Mouse (Mus musculus): ENCODE measurements at regions not wholly inside any gene's neighbourhood (a gene's known extent, or its start where the extent isn't known, plus 50 kb on each side); places are given as distances from the start of the nearest gene placed in this dataset.

DNA sequence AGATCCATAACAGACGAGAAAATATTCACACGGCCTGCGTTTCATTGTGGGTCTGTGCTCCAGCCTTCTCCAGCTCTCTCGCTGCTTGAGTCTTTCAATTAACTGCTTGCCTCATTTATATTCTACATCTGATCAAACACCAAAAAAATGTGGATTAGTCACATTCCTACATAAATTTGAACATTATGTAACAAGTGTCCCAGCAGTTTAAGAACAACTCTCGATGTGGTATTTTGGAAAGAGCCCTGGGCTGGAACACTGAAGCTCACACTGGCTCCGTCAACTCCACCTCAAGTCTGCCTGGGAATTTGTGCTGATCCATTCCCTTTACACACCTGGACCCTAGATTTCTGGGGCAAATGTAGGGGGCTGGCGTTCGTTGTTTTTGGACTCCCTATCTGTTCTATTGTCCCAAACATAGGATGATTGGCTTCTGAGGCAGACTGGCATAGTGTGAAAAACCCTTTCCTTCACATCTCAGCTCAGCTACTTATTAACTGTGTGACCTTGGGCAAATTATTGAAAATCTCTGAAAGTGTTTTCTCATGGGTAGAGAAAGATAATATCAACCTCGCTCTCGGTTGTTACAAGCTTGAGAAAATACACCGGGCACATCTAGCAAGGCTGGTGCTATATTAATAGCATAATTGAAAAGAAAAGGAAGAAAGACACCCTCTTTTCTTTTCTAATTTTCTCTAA, 161.0 kb upstream of the Rfx3 start:
- peaks cover 17% of the 10 kb centered on the region for H3K4me1 ChIP-seq
- H3K27ac ChIP-seq = no peak overlapping the region
- ATAC-seq (ENCODE audit: insufficient number of reproducible peaks, insufficient read depth, low FRiP score, low TSS enrichment, low read depth) = no peak
- no peak overlapping the region for H3K4me3 ChIP-seq
- H3K36me3 ChIP-seq = no peaks in the 10 kb centered on the region
- 47% methylated on average over 11 of the region's 11 CpGs for whole genome bisulfite sequencing
- H3K27me3 ChIP-seq = no peaks in the 10 kb centered on the region
- H3K4me2 ChIP-seq = no peak overlapping the region
- no peak overlapping the region for H3K9ac ChIP-seq
- no peaks in the 10 kb centered on the region for H3K9me3 ChIP-seq

DNA sequence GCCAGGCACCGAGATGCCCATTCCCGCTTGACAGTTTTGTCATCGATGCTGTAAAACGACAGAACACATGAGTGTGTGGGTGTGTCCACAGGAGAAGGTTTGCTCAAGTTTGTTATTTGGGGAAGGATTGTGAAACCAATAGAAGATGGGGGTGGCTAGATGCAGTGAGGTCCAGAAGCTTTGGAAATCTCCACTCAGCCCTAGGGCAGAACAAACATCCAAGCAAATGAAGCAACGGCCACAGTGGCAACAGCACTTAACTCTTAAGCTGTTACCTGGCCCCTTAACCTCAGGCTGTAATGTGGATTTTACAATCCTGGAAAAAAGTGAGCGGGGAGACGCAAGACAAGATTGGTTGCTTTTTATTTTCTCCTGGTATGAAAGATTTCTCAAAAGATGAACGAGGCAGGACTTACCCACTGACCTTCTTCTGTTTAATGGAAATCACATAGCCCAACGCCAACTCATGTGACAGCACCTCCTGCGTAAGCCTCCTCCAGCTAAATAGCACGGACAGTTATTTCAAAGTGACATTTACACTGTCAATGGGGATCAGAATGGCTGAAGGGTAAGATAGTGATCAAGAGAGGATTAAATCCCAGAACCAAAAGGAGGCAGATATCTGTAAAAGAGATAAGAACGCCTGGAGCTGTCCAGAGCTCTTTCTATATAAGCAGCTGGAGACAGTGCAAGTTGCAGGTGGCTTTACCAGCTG, 156.6 kb upstream of the Rfx3 start:
- H3K9ac ChIP-seq = no peak overlapping the region
- H3K9me3 ChIP-seq = no peaks in the 10 kb centered on the region
- H3K4me1 ChIP-seq = peaks cover 12% of the 10 kb centered on the region
- H3K27ac ChIP-seq = no peak overlapping the region
- WGBS = 73% methylated on average over 12 of the region's 12 CpGs
- H3K4me3 ChIP-seq = no peak overlapping the region
- no peak overlapping the region for H3K4me2 ChIP-seq
- H3K36me3 ChIP-seq = no peaks in the 10 kb centered on the region
- ATAC-seq (ENCODE audit: insufficient number of reproducible peaks, insufficient read depth, low FRiP score, low TSS enrichment, low read depth) = no peak
- no peaks in the 10 kb centered on the region for H3K27me3 ChIP-seq

DNA sequence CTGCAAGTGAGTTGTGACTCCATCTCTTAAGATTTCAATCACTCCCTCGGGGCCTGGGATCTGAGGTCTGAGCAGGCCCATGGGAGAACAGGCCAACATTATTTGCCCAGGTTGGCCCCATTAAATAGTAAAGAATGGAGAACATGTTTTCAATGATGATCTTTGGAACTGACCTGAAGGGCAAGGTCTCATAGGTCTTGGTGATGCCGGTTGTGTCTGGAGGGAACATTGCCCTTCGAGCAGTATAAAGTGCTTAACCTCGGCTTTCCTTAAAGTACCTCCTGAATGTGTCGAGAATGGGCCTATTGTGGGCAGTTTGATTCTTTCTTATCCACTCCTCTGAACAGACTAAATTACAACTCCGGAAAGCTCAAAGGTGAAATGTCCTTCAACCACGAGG, 155.7 kb upstream of the Rfx3 start:
- Histone ChIP-seq H3K9me3 (no peaks in the 10 kb centered on the region), H3K36me3 (no peaks in the 10 kb centered on the region), H3K27ac (no peak overlapping the region; the same call in 1 of the 2 replicates), H3K4me1 (peaks cover 2% of the 10 kb centered on the region; the same call in 1 of the 2 replicates), H3K4me3 (no peak overlapping the region), H3K27me3 (no peaks in the 10 kb centered on the region), H3K4me2 (no peak overlapping the region), H3K9ac (no peak overlapping the region)
- WGBS = 80% methylated on average over 7 of the region's 7 CpGs
- no peak for ATAC-seq (ENCODE audit: insufficient number of reproducible peaks, insufficient read depth, low FRiP score, low TSS enrichment, low read depth)

DNA sequence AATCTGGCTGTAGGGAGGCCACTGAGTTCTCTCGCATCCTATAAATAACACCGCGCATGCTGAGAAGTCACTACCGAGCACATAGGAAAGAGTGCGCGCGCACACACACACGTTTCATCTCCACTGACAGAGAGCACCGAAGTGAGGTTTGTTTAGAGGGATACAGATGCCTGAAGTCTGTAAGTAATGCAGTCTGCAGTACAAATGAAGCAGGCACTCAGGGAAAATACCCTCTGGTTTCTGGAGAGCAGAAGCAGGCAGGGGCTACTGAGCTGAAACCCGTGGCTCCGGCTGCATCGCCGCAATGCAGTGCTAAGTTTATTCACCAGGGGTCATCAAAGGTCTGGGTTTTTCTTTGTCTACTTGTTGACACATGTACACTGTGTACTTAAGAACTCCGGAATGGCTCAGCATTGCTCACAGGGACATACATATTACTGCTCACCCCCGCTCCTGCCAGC, 155.0 kb upstream of the Rfx3 start:
- Histone ChIP-seq H3K4me1 (no peaks in the 10 kb centered on the region), H3K27ac (peak overlapping the region; percentile 51; the same call in 1 of the 2 replicates), H3K9ac (no peak overlapping the region), H3K36me3 (no peaks in the 10 kb centered on the region), H3K4me2 (peak overlapping the region; percentile 33), H3K4me3 (no peak overlapping the region), H3K27me3 (no peaks in the 10 kb centered on the region), H3K9me3 (no peaks in the 10 kb centered on the region)
- ATAC-seq (ENCODE audit: insufficient number of reproducible peaks, insufficient read depth, low FRiP score, low TSS enrichment, low read depth) = peak; percentile 67; the same call in 1 of the 2 replicates
- WGBS = 37% methylated on average over 15 of the region's 15 CpGs

- H3K9ac ChIP-seq = no peak overlapping the region
- no peak for ATAC-seq (ENCODE audit: insufficient number of reproducible peaks, insufficient read depth, low FRiP score, low TSS enrichment, low read depth)
- H3K4me3 ChIP-seq = no peak overlapping the region
- no peaks in the 10 kb centered on the region for H3K27me3 ChIP-seq
- H3K9me3 ChIP-seq = no peaks in the 10 kb centered on the region
- H3K4me2 ChIP-seq = no peak overlapping the region
- no peak overlapping the region for H3K27ac ChIP-seq
- WGBS = 78% methylated on average over 6 of the region's 6 CpGs
- H3K4me1 ChIP-seq = no peaks in the 10 kb centered on the region
- H3K36me3 ChIP-seq = no peaks in the 10 kb centered on the region
Measured at GRCm38 (mm10) chr19:28163195-28163594, 152.2 kb upstream of the Rfx3 start.

GRCm38 (mm10) chr19:28160582-28160981, 149.6 kb upstream of the Rfx3 start:
- Histone ChIP-seq H3K4me2 (no peak overlapping the region), H3K36me3 (no peaks in the 10 kb centered on the region), H3K9ac (no peak overlapping the region), H3K9me3 (no peaks in the 10 kb centered on the region), H3K4me1 (no peaks in the 10 kb centered on the region), H3K4me3 (no peak overlapping the region), H3K27me3 (no peaks in the 10 kb centered on the region), H3K27ac (no peak overlapping the region)
- ATAC-seq (ENCODE audit: insufficient number of reproducible peaks, insufficient read depth, low FRiP score, low TSS enrichment, low read depth) = no peak
- WGBS = 71% methylated on average over 4 of the region's 4 CpGs

DNA sequence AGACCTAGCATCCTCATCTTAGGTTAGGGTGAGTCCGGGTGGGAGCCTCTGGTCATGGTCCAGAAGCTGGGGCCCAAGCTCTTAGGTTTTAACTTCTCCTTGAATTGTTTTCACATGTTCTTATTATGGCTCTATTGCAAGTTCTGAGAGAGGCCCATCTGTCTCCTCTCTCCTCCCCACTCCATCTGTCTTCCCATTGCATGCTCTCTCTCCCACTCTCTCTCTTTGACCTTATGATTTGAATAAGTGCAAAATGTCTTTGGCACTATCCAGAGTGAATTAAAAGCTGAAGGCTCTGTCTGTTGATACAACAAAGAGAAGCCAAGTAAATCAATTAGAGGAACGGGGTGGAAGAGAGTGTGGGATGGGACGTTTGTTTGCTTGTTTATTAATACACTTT, 146.2 kb upstream of the Rfx3 start:
- no peaks in the 10 kb centered on the region for H3K27me3 ChIP-seq
- H3K9me3 ChIP-seq = no peaks in the 10 kb centered on the region
- no peak overlapping the region for H3K4me3 ChIP-seq
- 78% methylated on average over 3 of the region's 3 CpGs for WGBS
- ATAC-seq (ENCODE audit: insufficient number of reproducible peaks, insufficient read depth, low FRiP score, low TSS enrichment, low read depth) = no peak
- no peak overlapping the region for H3K27ac ChIP-seq
- no peaks in the 10 kb centered on the region for H3K4me1 ChIP-seq
- no peak overlapping the region for H3K9ac ChIP-seq
- H3K36me3 ChIP-seq = no peaks in the 10 kb centered on the region
- no peak overlapping the region for H3K4me2 ChIP-seq

GRCm38 (mm10) chr19:28137581-28137980, 126.6 kb upstream of the Rfx3 start:
- 85% methylated on average over 10 of the region's 10 CpGs for WGBS

GRCm38 (mm10) chr19:28134806-28135205, 123.8 kb upstream of the Rfx3 start:
- Histone ChIP-seq H3K4me2 (no peak overlapping the region), H3K4me1 (no peaks in the 10 kb centered on the region), H3K36me3 (no peaks in the 10 kb centered on the region), H3K4me3 (no peak overlapping the region), H3K9ac (no peak overlapping the region), H3K27ac (no peak overlapping the region), H3K27me3 (no peaks in the 10 kb centered on the region), H3K9me3 (no peaks in the 10 kb centered on the region)
- ATAC-seq (ENCODE audit: insufficient number of reproducible peaks, insufficient read depth, low FRiP score, low TSS enrichment, low read depth) = no peak
- 23% methylated on average over 1 of the region's 1 CpGs for WGBS

More at GRCm38 (mm10) chr19:28137581-28137980, 126.6 kb upstream of the Rfx3 start:
- Histone ChIP-seq H3K9me3 (no peaks in the 10 kb centered on the region), H3K4me2 (no peak overlapping the region), H3K4me1 (no peaks in the 10 kb centered on the region), H3K9ac (no peak overlapping the region), H3K36me3 (no peaks in the 10 kb centered on the region), H3K27ac (no peak overlapping the region), H3K4me3 (no peak overlapping the region), H3K27me3 (no peaks in the 10 kb centered on the region)
- ATAC-seq (ENCODE audit: insufficient number of reproducible peaks, insufficient read depth, low FRiP score, low TSS enrichment, low read depth) = no peak

DNA sequence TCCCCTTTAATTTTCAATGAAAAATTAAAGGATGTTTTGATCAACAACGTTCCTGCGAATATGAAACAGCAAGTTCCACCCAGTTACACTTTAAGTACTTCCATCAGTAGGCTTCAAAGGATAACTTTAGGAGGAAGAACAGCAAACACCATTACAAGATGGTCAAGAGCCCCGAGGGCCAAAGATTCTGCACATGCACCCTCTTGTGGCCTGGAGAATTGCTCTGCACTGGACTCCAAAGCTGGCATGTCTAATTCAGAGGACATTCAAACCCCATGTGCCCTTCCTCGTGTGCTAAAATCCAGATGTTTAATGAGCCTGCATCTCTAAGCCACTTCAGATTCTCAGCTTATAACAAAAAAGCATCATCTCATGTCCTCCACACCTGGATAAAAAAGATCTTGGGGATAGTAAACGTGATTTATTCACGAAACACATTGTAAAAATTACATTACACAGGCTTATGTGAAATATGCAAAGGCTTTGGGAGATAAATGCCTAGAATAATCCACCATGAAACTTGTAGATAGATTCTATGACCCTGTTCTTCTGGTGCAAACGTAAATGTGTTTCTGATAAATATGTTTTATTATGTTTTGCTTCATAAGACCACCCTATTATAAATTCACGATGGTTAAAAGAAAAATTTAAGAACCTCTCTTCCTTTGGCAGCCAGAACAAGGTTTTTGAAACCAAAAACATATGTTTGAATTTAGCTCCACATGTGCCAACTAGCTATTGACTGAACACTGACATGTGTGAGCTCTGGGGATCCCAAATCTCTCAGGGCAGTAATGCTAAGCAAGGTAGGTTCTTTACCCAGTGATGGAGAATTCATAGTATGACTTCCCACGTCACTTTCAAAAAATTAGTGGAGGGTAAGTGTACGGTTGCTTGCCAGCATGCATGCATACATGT, 100.6 kb upstream of the Rfx3 start:
- no peak for ATAC-seq (ENCODE audit: insufficient number of reproducible peaks, insufficient read depth, low FRiP score, low TSS enrichment, low read depth)

DNA sequence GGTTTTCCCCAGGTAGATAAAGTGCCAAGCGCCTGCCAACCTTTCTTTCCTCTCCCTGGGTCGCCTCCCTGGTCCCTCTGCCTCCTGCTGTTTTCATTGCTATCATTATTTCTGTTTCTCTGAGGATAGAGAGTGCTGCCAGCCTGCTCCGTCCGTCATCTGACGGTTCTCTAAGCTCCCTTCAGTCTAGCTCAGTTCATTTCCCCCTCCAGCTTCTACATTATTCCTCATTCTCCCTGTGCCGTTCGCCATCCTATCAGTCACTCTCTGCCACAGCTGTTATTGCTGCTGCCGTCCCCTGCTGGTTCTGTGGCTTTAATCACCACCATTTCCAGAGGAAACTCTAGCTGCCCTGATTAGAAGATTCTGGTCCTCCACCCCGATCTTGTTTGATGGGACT, 84.7 kb upstream of the Rfx3 start:
- ATAC-seq (ENCODE audit: insufficient number of reproducible peaks, insufficient read depth, low FRiP score, low TSS enrichment, low read depth) = no peak
- no peaks in the 10 kb centered on the region for H3K4me1 ChIP-seq
- H3K27ac ChIP-seq = no peak overlapping the region
- H3K36me3 ChIP-seq = no peaks in the 10 kb centered on the region
- H3K4me2 ChIP-seq = no peak overlapping the region
- no peak overlapping the region for H3K9ac ChIP-seq
- no peak overlapping the region for H3K4me3 ChIP-seq
- no peaks in the 10 kb centered on the region for H3K27me3 ChIP-seq
- no peaks in the 10 kb centered on the region for H3K9me3 ChIP-seq
- WGBS = 29% methylated on average over 9 of the region's 9 CpGs

More for the DNA sequence above, 100.6 kb upstream of the Rfx3 start:
- no peaks in the 10 kb centered on the region for H3K36me3 ChIP-seq
- H3K27ac ChIP-seq = peak overlapping the region; percentile 66; the same call in 1 of the 2 replicates
- no peak overlapping the region for H3K4me2 ChIP-seq
- H3K9ac ChIP-seq = no peak overlapping the region
- H3K27me3 ChIP-seq = no peaks in the 10 kb centered on the region
- no peak overlapping the region for H3K4me3 ChIP-seq
- H3K4me1 ChIP-seq = peaks cover 11% of the 10 kb centered on the region
- 39% methylated on average over 10 of the region's 10 CpGs for WGBS
- H3K9me3 ChIP-seq = no peaks in the 10 kb centered on the region
